Mouse (Mus musculus): Measurements from ENCODE around the gene Hsph1. TPM values are rescaled to one million over a fixed set of nuclear protein-coding genes. Genes with fewer than 3 reads are reported as not detected.

Hsph1 gene
- polyA plus RNA-seq, 1 experiment from 2014 or later, result 50.8 TPM

GRCm38 (mm10) chr5:149637306-149637705, 1.1 kb upstream of the Hsph1 start:
- Histone ChIP-seq H3K36me3 (peaks cover 11% of the 10 kb centered on the region), H3K4me1 (peaks cover 20% of the 10 kb centered on the region), H3K4me3 (peak overlapping the region; percentile 77), H3K27me3 (no peaks in the 10 kb centered on the region), H3K9me3 (no peaks in the 10 kb centered on the region), H3K27ac (peak overlapping the region; percentile 87), H3K9ac (peak overlapping the region; percentile 71), H3K4me2 (peak overlapping the region; percentile 81)
- WGBS, result 40% methylated on average over 8 of the region's 8 CpGs
- ATAC-seq (ENCODE audit: insufficient number of reproducible peaks, insufficient read depth, low FRiP score, low TSS enrichment, low read depth), result no peak

GRCm38 (mm10) chr5:149635556-149635955, 620 bp downstream of the Hsph1 start:
- peak overlapping the region; percentile 87 for H3K27ac ChIP-seq
- peak overlapping the region; percentile 80 for H3K9ac ChIP-seq
- H3K4me2 ChIP-seq, result peak overlapping the region; percentile 81
- H3K9me3 ChIP-seq, result no peaks in the 10 kb centered on the region
- H3K27me3 ChIP-seq, result no peaks in the 10 kb centered on the region
- H3K36me3 ChIP-seq, result peaks cover 28% of the 10 kb centered on the region
- H3K4me3 ChIP-seq, result peak overlapping the region; percentile 77
- H3K4me1 ChIP-seq, result peaks cover 20% of the 10 kb centered on the region
- 1% methylated on average over 24 of the region's 24 CpGs for WGBS
- no peak for ATAC-seq (ENCODE audit: insufficient number of reproducible peaks, insufficient read depth, low FRiP score, low TSS enrichment, low read depth)

- no peaks in the 10 kb centered on the region for H3K27me3 ChIP-seq
- peak overlapping the region; percentile 77 for H3K4me3 ChIP-seq
- H3K4me2 ChIP-seq, result peak overlapping the region; percentile 81
- H3K36me3 ChIP-seq, result peaks cover 39% of the 10 kb centered on the region
- 69% methylated on average over 11 of the region's 11 CpGs for WGBS
- H3K9ac ChIP-seq, result peak overlapping the region; percentile 80
- ATAC-seq (ENCODE audit: insufficient number of reproducible peaks, insufficient read depth, low FRiP score, low TSS enrichment, low read depth), result no peak
- no peak overlapping the region for H3K27ac ChIP-seq
- no peaks in the 10 kb centered on the region for H3K9me3 ChIP-seq
- peaks cover 20% of the 10 kb centered on the region for H3K4me1 ChIP-seq
Measured at GRCm38 (mm10) chr5:149634409-149635035, 1.7 kb downstream of the Hsph1 start.

- no peak overlapping the region for H3K4me3 ChIP-seq
- 91% methylated on average over 3 of the region's 3 CpGs for WGBS
- H3K4me1 ChIP-seq, result no peaks in the 10 kb centered on the region
- no peaks in the 10 kb centered on the region for H3K9me3 ChIP-seq
- ATAC-seq (ENCODE audit: insufficient number of reproducible peaks, insufficient read depth, low FRiP score, low TSS enrichment, low read depth), result no peak
- no peaks in the 10 kb centered on the region for H3K27me3 ChIP-seq
- no peak overlapping the region for H3K4me2 ChIP-seq
- H3K9ac ChIP-seq, result no peak overlapping the region
- no peak overlapping the region for H3K27ac ChIP-seq
- H3K36me3 ChIP-seq, result peaks cover 93% of the 10 kb centered on the region
Measured at GRCm38 (mm10) chr5:149625547-149625946, 10.6 kb downstream of the Hsph1 start.

- no peak overlapping the region for H3K27ac ChIP-seq
- H3K27me3 ChIP-seq, result no peaks in the 10 kb centered on the region
- H3K36me3 ChIP-seq, result peaks cover 93% of the 10 kb centered on the region
- no peak for ATAC-seq (ENCODE audit: insufficient number of reproducible peaks, insufficient read depth, low FRiP score, low TSS enrichment, low read depth)
- no peak overlapping the region for H3K4me2 ChIP-seq
- no peaks in the 10 kb centered on the region for H3K4me1 ChIP-seq
- WGBS, result 86% methylated on average over 8 of the region's 8 CpGs
- H3K9ac ChIP-seq, result no peak overlapping the region
- no peak overlapping the region for H3K4me3 ChIP-seq
- H3K9me3 ChIP-seq, result no peaks in the 10 kb centered on the region
Measured at GRCm38 (mm10) chr5:149623815-149624675, 12.1 kb downstream of the Hsph1 start.

- no peak overlapping the region for H3K9ac ChIP-seq
- no peak overlapping the region for H3K4me2 ChIP-seq
- H3K27me3 ChIP-seq, result no peaks in the 10 kb centered on the region
- no peak overlapping the region for H3K27ac ChIP-seq
- no peak for ATAC-seq (ENCODE audit: insufficient number of reproducible peaks, insufficient read depth, low FRiP score, low TSS enrichment, low read depth)
- no peaks in the 10 kb centered on the region for H3K9me3 ChIP-seq
- 74% methylated on average over 6 of the region's 6 CpGs for WGBS
- H3K4me3 ChIP-seq, result no peak overlapping the region
- H3K36me3 ChIP-seq, result peaks cover 95% of the 10 kb centered on the region
- no peaks in the 10 kb centered on the region for H3K4me1 ChIP-seq
Measured at GRCm38 (mm10) chr5:149622644-149623043, 13.5 kb downstream of the Hsph1 start.

- Histone ChIP-seq H3K4me3 (no peak overlapping the region), H3K27ac (no peak overlapping the region), H3K36me3 (peaks cover 95% of the 10 kb centered on the region), H3K9me3 (no peaks in the 10 kb centered on the region), H3K27me3 (no peaks in the 10 kb centered on the region), H3K4me1 (no peaks in the 10 kb centered on the region), H3K9ac (no peak overlapping the region), H3K4me2 (no peak overlapping the region)
- WGBS, result 76% methylated on average over 7 of the region's 7 CpGs
- ATAC-seq (ENCODE audit: insufficient number of reproducible peaks, insufficient read depth, low FRiP score, low TSS enrichment, low read depth), result no peak
Measured at GRCm38 (mm10) chr5:149622152-149622551, 14.0 kb downstream of the Hsph1 start.

- Histone ChIP-seq H3K4me2 (no peak overlapping the region), H3K9me3 (no peaks in the 10 kb centered on the region), H3K27me3 (no peaks in the 10 kb centered on the region), H3K4me1 (peaks cover 5% of the 10 kb centered on the region), H3K9ac (no peak overlapping the region), H3K4me3 (no peak overlapping the region), H3K36me3 (peaks cover 88% of the 10 kb centered on the region), H3K27ac (no peak overlapping the region)
- 94% methylated on average over 6 of the region's 6 CpGs for whole genome bisulfite sequencing
- ATAC-seq (ENCODE audit: insufficient number of reproducible peaks, insufficient read depth, low FRiP score, low TSS enrichment, low read depth), result no peak
Measured at GRCm38 (mm10) chr5:149617776-149618425, 18.3 kb downstream of the Hsph1 start.

GRCm38 (mm10) chr5:149616817-149617216, 19.4 kb downstream of the Hsph1 start:
- H3K27ac ChIP-seq, result no peak overlapping the region
- no peaks in the 10 kb centered on the region for H3K9me3 ChIP-seq
- no peak overlapping the region for H3K9ac ChIP-seq
- no peak overlapping the region for H3K4me2 ChIP-seq
- H3K27me3 ChIP-seq, result no peaks in the 10 kb centered on the region
- no peak overlapping the region for H3K4me3 ChIP-seq
- peaks cover 81% of the 10 kb centered on the region for H3K36me3 ChIP-seq
- H3K4me1 ChIP-seq, result peaks cover 16% of the 10 kb centered on the region
- no peak for ATAC-seq (ENCODE audit: insufficient number of reproducible peaks, insufficient read depth, low FRiP score, low TSS enrichment, low read depth)
- WGBS, result 93% methylated on average over 10 of the region's 10 CpGs

- H3K4me3 ChIP-seq, result no peak overlapping the region
- H3K9ac ChIP-seq, result no peak overlapping the region
- peaks cover 23% of the 10 kb centered on the region for H3K4me1 ChIP-seq
- WGBS, result 79% methylated on average over 1 of the region's 1 CpGs
- no peaks in the 10 kb centered on the region for H3K9me3 ChIP-seq
- H3K27me3 ChIP-seq, result no peaks in the 10 kb centered on the region
- H3K36me3 ChIP-seq, result peaks cover 74% of the 10 kb centered on the region
- no peak overlapping the region for H3K4me2 ChIP-seq
- no peak for ATAC-seq (ENCODE audit: insufficient number of reproducible peaks, insufficient read depth, low FRiP score, low TSS enrichment, low read depth)
- no peak overlapping the region for H3K27ac ChIP-seq
Measured at GRCm38 (mm10) chr5:149616138-149616537, 20.0 kb downstream of the Hsph1 start.

GRCm38 (mm10) chr5:149612740-149613139, 23.4 kb downstream of the Hsph1 start:
- ATAC-seq (ENCODE audit: insufficient number of reproducible peaks, insufficient read depth, low FRiP score, low TSS enrichment, low read depth), result no peak
- Histone ChIP-seq H3K4me1 (peaks cover 23% of the 10 kb centered on the region), H3K27me3 (no peaks in the 10 kb centered on the region), H3K4me2 (no peak overlapping the region), H3K9me3 (no peaks in the 10 kb centered on the region), H3K27ac (peak overlapping the region; percentile 71), H3K4me3 (no peak overlapping the region), H3K36me3 (peaks cover 40% of the 10 kb centered on the region), H3K9ac (0 out of 2 replicates have a peak overlapping the region, but pooled peaks have one; percentile 23)
- WGBS, result 37% methylated on average over 10 of the region's 10 CpGs

Measured in embryonic facial prominence, embryonic 13.5 days (tissue).